Mouse (Mus musculus): Measurements from ENCODE around the gene Hand2. TPM values are rescaled to one million over a fixed set of nuclear protein-coding genes. Genes with fewer than 3 reads are reported as not detected.

Gene Hand2
- polyA plus RNA-seq, 1 experiment from 2014 or later, result 0.84 TPM

DNA sequence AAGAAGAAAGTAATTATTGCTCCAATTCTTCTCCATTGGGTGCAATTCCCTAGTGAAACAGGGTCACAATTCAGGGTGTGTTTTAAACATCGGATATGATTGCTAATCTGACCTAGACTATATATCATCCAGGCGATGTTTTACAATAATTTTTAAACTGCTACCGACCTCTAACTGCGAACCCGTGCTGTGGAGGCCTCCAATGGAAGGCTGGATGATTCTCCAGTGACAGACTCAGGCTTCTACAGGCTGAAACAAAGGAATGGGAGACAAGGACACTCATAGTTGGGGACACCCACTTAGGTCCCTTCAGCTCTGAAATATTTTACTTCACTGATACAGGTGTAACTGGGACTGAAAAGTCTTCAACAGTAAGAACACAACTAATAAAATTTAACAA, 13.9 kb downstream of the Hand2 start:
- H3K27me3 ChIP-seq, result peaks cover 100% of the 10 kb centered on the region
- 3% methylated on average over 5 of the region's 5 CpGs for WGBS

DNA sequence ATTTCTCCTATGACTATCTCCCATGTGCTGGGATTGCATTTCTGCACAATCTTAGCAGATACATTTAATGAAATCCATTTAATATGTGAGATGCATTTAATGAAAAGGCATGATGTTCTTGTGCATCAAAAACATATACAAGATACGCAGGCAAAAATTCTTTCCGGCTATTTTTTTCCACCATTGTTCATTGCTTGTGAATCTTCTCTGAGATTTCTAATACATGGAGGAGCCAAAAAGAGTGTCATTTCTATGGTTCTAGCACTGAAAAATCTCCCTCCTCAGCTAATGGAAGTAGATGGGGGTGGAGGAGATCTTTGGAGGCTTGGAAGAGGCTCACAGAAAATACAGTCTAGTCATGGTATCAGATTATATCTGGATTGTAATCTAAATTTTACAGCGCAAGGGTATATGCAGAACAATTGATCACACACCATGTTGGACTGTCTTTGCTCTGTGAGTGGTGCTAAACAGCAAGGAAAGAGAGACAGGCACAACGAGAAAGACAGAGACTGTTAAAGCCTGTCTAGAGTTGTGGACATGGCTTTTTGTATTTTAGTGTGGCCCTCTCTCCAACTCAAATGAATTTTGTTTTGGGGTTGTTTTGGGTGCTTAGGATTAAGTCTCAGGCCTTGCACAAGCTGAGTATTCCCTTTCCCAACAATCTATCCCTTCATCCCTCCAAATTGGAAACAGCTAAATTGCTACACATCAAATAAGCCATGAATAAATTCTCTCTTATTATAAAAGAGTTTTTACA, 16.7 kb downstream of the Hand2 start:
- 44% methylated on average over 4 of the region's 4 CpGs for WGBS
- H3K4me1 ChIP-seq, result peaks cover 16% of the 10 kb centered on the region; the same call in 1 of the 2 replicates
- H3K4me2 ChIP-seq, result no peak overlapping the region
- no peaks in the 10 kb centered on the region for H3K9me3 ChIP-seq
- no peak overlapping the region for H3K9ac ChIP-seq
- H3K36me3 ChIP-seq, result no peaks in the 10 kb centered on the region
- H3K4me3 ChIP-seq, result no peak overlapping the region
- H3K27ac ChIP-seq, result no peak overlapping the region
- no peak for ATAC-seq (ENCODE audit: borderline replicate concordance, extremely low read depth, low FRiP score, low TSS enrichment)
- peaks cover 100% of the 10 kb centered on the region for H3K27me3 ChIP-seq

More for the DNA sequence above, 13.9 kb downstream of the Hand2 start:
- H3K4me2 ChIP-seq, result no peak overlapping the region
- no peaks in the 10 kb centered on the region for H3K36me3 ChIP-seq
- no peaks in the 10 kb centered on the region for H3K9me3 ChIP-seq
- no peak overlapping the region for H3K4me3 ChIP-seq
- H3K9ac ChIP-seq, result no peak overlapping the region
- H3K27ac ChIP-seq, result no peak overlapping the region
- no peak for ATAC-seq (ENCODE audit: borderline replicate concordance, extremely low read depth, low FRiP score, low TSS enrichment)
- peaks cover 8% of the 10 kb centered on the region; the same call in 1 of the 2 replicates for H3K4me1 ChIP-seq

- Histone ChIP-seq H3K4me1 (0 out of 2 replicates have a peak, but pooled peaks cover 8% of the 10 kb centered on the region), H3K4me2 (no peak overlapping the region), H3K27ac (no peak overlapping the region), H3K9me3 (no peaks in the 10 kb centered on the region), H3K9ac (no peak overlapping the region), H3K4me3 (no peak overlapping the region), H3K36me3 (no peaks in the 10 kb centered on the region), H3K27me3 (peaks cover 100% of the 10 kb centered on the region)
- ATAC-seq (ENCODE audit: borderline replicate concordance, extremely low read depth, low FRiP score, low TSS enrichment), result no peak
- WGBS, result 14% methylated on average over 14 of the region's 14 CpGs
Measured at GRCm38 (mm10) chr8:57339711-57340650, 19.2 kb downstream of the Hand2 start.

GRCm38 (mm10) chr8:57340840-57341540, 20.2 kb downstream of the Hand2 start:
- Histone ChIP-seq H3K9me3 (no peaks in the 10 kb centered on the region), H3K27me3 (peaks cover 100% of the 10 kb centered on the region), H3K4me2 (peak overlapping the region; percentile 48), H3K4me3 (peak overlapping the region; percentile 23), H3K36me3 (no peaks in the 10 kb centered on the region), H3K9ac (0 out of 2 replicates have a peak overlapping the region, but pooled peaks have one; percentile 2), H3K4me1 (0 out of 2 replicates have a peak, but pooled peaks cover 8% of the 10 kb centered on the region), H3K27ac (no peak overlapping the region)
- peak; percentile 35; the same call in 1 of the 2 replicates for ATAC-seq (ENCODE audit: borderline replicate concordance, extremely low read depth, low FRiP score, low TSS enrichment)
- 4% methylated on average over 41 of the region's 41 CpGs for WGBS

DNA sequence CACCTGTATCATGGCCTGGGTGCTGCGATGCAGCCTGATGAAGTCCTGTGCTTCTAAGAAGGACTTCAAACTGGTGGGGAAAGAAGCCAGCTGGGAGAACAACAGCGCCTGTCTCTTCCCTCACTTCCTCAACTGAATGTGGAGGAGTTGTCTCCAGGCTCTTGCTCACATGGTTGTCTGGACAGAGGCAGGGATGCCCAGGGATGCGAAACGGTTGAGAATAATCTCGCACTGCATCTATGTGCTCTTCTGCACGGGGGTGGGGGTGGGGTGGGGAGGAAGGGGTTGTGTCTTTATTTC, 20.7 kb downstream of the Hand2 start:
- ATAC-seq (ENCODE audit: borderline replicate concordance, extremely low read depth, low FRiP score, low TSS enrichment), result no peak
- Histone ChIP-seq H3K27ac (no peak overlapping the region), H3K4me1 (0 out of 2 replicates have a peak, but pooled peaks cover 8% of the 10 kb centered on the region), H3K4me3 (no peak overlapping the region), H3K9me3 (no peaks in the 10 kb centered on the region), H3K36me3 (no peaks in the 10 kb centered on the region), H3K27me3 (peaks cover 100% of the 10 kb centered on the region), H3K9ac (no peak overlapping the region), H3K4me2 (no peak overlapping the region)
- WGBS, result 4% methylated on average over 6 of the region's 6 CpGs

- Histone ChIP-seq H3K27me3 (peaks cover 100% of the 10 kb centered on the region), H3K4me2 (no peak overlapping the region), H3K9ac (no peak overlapping the region), H3K9me3 (no peaks in the 10 kb centered on the region), H3K4me3 (no peak overlapping the region), H3K4me1 (0 out of 2 replicates have a peak, but pooled peaks cover 8% of the 10 kb centered on the region), H3K36me3 (no peaks in the 10 kb centered on the region), H3K27ac (no peak overlapping the region)
- 14% methylated on average over 12 of the region's 12 CpGs for WGBS
- no peak for ATAC-seq (ENCODE audit: borderline replicate concordance, extremely low read depth, low FRiP score, low TSS enrichment)
Measured at GRCm38 (mm10) chr8:57342386-57343090, 21.8 kb downstream of the Hand2 start.

GRCm38 (mm10) chr8:57343731-57344315, 23.0 kb downstream of the Hand2 start:
- Histone ChIP-seq H3K9ac (no peak overlapping the region), H3K27me3 (peaks cover 100% of the 10 kb centered on the region), H3K27ac (no peak overlapping the region), H3K4me3 (no peak overlapping the region), H3K4me2 (no peak overlapping the region), H3K4me1 (0 out of 2 replicates have a peak, but pooled peaks cover 8% of the 10 kb centered on the region), H3K9me3 (no peaks in the 10 kb centered on the region), H3K36me3 (no peaks in the 10 kb centered on the region)
- WGBS, result 7% methylated on average over 6 of the region's 6 CpGs
- ATAC-seq (ENCODE audit: borderline replicate concordance, extremely low read depth, low FRiP score, low TSS enrichment), result no peak

DNA sequence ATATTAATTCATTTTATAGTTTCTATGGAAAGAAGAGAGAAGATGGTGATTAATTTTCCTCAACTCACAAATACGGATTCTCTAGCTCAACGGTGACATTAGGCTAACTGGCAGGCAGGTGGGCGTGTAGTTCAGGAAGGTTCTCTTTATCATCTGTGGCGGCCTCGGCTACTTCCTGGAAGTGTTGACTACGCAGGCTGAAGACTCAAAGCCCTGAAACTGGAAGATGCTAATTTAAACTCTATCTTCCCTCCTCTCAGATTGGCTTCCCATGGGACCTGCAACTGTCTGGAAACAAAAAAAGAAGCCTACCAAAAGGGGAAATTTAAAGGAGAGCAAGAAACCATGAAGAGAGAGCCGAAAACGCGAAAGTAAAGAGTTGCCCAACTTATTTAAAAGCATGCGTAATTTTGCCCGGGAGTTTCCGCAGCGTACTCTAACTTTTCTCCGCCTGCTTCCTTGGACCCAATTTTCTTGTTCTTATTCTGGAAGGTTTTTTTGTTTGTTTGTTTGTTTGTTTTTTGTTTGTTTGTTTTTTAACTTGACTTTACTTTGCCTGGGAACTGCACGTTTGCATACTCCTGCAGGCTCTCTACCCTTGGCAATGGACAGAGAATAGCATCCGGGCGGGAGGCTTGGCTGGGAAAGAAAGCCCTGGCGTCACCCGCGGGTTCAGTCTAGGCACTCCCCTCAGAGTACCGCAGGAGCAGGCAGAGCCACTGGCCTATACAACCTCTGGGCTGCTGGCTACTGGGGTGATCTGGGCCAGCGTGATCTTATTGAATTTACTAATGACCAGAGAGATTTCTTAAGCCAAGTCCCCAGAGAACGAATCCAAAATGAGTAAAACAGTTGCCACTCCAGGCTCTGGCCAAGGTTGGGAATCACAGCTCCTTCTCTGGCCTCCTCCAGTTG, 24.4 kb downstream of the Hand2 start:
- Histone ChIP-seq H3K4me1 (0 out of 2 replicates have a peak, but pooled peaks cover 8% of the 10 kb centered on the region), H3K36me3 (no peaks in the 10 kb centered on the region), H3K27me3 (peaks cover 100% of the 10 kb centered on the region), H3K9me3 (no peaks in the 10 kb centered on the region), H3K27ac (no peak overlapping the region), H3K9ac (no peak overlapping the region), H3K4me3 (no peak overlapping the region), H3K4me2 (no peak overlapping the region)
- no peak for ATAC-seq (ENCODE audit: borderline replicate concordance, extremely low read depth, low FRiP score, low TSS enrichment)
- WGBS, result 2% methylated on average over 23 of the region's 23 CpGs

GRCm38 (mm10) chr8:57346371-57346770, 25.6 kb downstream of the Hand2 start:
- Histone ChIP-seq H3K4me3 (no peak overlapping the region), H3K4me2 (no peak overlapping the region), H3K36me3 (no peaks in the 10 kb centered on the region), H3K27me3 (peaks cover 98% of the 10 kb centered on the region), H3K9me3 (no peaks in the 10 kb centered on the region), H3K4me1 (0 out of 2 replicates have a peak, but pooled peaks cover 1% of the 10 kb centered on the region), H3K27ac (no peak overlapping the region), H3K9ac (no peak overlapping the region)
- WGBS, result 9% methylated on average over 7 of the region's 7 CpGs
- ATAC-seq (ENCODE audit: borderline replicate concordance, extremely low read depth, low FRiP score, low TSS enrichment), result no peak

DNA sequence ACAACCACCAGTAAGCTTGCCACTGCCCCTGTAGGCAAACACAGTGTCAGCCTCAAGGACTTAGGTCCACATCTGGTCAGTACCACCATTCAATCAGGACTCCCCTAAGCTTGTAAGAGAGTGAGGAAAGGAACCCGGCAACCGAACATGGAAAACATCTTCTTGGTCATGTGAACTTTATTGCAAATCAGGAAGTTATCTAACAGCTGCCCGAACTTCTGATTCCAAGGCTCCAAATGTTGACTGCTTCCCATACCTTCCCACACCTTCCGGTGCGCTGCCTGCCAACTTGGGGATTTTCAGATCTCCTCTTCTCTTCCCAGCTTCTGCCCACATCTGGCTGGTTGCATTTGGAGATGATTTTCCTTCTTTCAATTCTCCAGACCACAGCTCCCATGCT, 26.4 kb downstream of the Hand2 start:
- no peaks in the 10 kb centered on the region for H3K36me3 ChIP-seq
- H3K4me1 ChIP-seq, result no peaks in the 10 kb centered on the region
- 15% methylated on average over 5 of the region's 5 CpGs for WGBS
- H3K4me2 ChIP-seq, result no peak overlapping the region
- no peak overlapping the region for H3K4me3 ChIP-seq
- no peak overlapping the region for H3K27ac ChIP-seq
- peaks cover 98% of the 10 kb centered on the region for H3K27me3 ChIP-seq
- no peak for ATAC-seq (ENCODE audit: borderline replicate concordance, extremely low read depth, low FRiP score, low TSS enrichment)
- H3K9me3 ChIP-seq, result no peaks in the 10 kb centered on the region
- H3K9ac ChIP-seq, result no peak overlapping the region
